Mouse (Mus musculus) forebrain, embryonic 13.5 days (tissue): ENCODE data around the gene Bmp2k. TPM values are rescaled to one million over a fixed set of nuclear protein-coding genes. Genes with fewer than 3 reads are reported as not detected.
A peak's percentile ranks its signal among the peaks of the same experiment; 100 is the strongest.

Experiments used
- ATAC-seq: fragments of 200-750 bp; cut with Nextera tagmentation; 2 replicates; pipeline ENCODE4 v1.8.0; 2017
- H3K27ac ChIP-seq: fragments of 300-500 bp; sonication (generic); 2 replicates; pipeline ENCODE4 v1.5.1; 2015; ENCODE audit warnings: inconsistent platforms, mild to moderate bottlenecking, moderate library complexity
- H3K27me3 ChIP-seq: fragments of 300-500 bp; sonication (generic); 2 replicates; pipeline ENCODE4 v1.6.1; 2015; ENCODE audit warnings: mild to moderate bottlenecking, inconsistent platforms
- H3K36me3 ChIP-seq: fragments of 300-500 bp; sonication (generic); 2 replicates; pipeline ENCODE4 v1.6.1; 2015; ENCODE audit warnings: mild to moderate bottlenecking, inconsistent platforms; ENCODE audit not compliant: poor library complexity, severe bottlenecking
- H3K4me1 ChIP-seq: fragments of 300-500 bp; sonication (generic); 2 replicates; pipeline ENCODE4 v1.6.1; 2015; ENCODE audit warnings: inconsistent platforms
- H3K4me2 ChIP-seq: fragments of 300-500 bp; sonication (generic); 2 replicates; pipeline ENCODE4 v1.6.1; 2015; ENCODE audit warnings: inconsistent platforms, mild to moderate bottlenecking, moderate library complexity
- H3K4me3 ChIP-seq: fragments of 300-500 bp; sonication (generic); 2 replicates; pipeline ENCODE4 v1.5.1; 2015; ENCODE audit warnings: mild to moderate bottlenecking, inconsistent platforms
- H3K9ac ChIP-seq: fragments of 300-500 bp; sonication (generic); 2 replicates; pipeline ENCODE4 v1.6.1; 2015; ENCODE audit warnings: mild to moderate bottlenecking, inconsistent platforms
- H3K9me3 ChIP-seq: fragments of 300-500 bp; sonication (generic); replicated peaks from 2 replicates; pipeline ENCODE4 v1.6.1; 2016; ENCODE audit warnings: inconsistent platforms
- WGBS: fragments of 180-500 bp; shearing (Covaris S2); methylation state at CpG from one replicate; pipeline ENCODE4 v1.1.7; 2015; 5-methylcytosine and 5-hydroxymethylcytosine counted together
- polyA plus RNA-seq: library from polyadenylated mRNA; unstranded; fragments of >200 nt; fragmentation: Nextera tagmentation; extraction: Ambion mirVana; gene quantifications from 2 replicates; pipeline ENCODE4 v1.2.1, GENCODE M21; 2015

Gene Bmp2k
- polyA plus RNA-seq, 1 experiment from 2014 or later: 9.3 TPM

- H3K27me3 ChIP-seq: 0 out of 2 replicates have a peak, but pooled peaks cover 3% of the 10 kb centered on the region
- no peak overlapping the region for H3K27ac ChIP-seq
- ATAC-seq: peak; percentile 82
- no peaks in the 10 kb centered on the region for H3K4me1 ChIP-seq
- H3K9me3 ChIP-seq: no peaks in the 10 kb centered on the region
- H3K9ac ChIP-seq: no peak overlapping the region
- H3K36me3 ChIP-seq: no peaks in the 10 kb centered on the region
- H3K4me2 ChIP-seq: no peak overlapping the region
- WGBS: 48% methylated on average over 21 of the region's 21 CpGs
- no peak overlapping the region for H3K4me3 ChIP-seq
Measured at GRCm38 (mm10) chr5:97128242-97129226, 131.0 kb downstream of the Bmp2k start.

GRCm38 (mm10) chr5:97129589-97129988 is 132.1 kb downstream of the Bmp2k start:
- ATAC-seq: no peak
- no peak overlapping the region for H3K27ac ChIP-seq
- no peaks in the 10 kb centered on the region for H3K4me1 ChIP-seq
- no peaks in the 10 kb centered on the region for H3K36me3 ChIP-seq
- no peaks in the 10 kb centered on the region for H3K9me3 ChIP-seq
- WGBS: 90% methylated on average over 2 of the region's 2 CpGs
- no peak overlapping the region for H3K4me3 ChIP-seq
- no peak overlapping the region for H3K4me2 ChIP-seq
- H3K27me3 ChIP-seq: 0 out of 2 replicates have a peak, but pooled peaks cover 3% of the 10 kb centered on the region
- no peak overlapping the region for H3K9ac ChIP-seq

- no peaks in the 10 kb centered on the region for H3K36me3 ChIP-seq
- H3K4me2 ChIP-seq: no peak overlapping the region
- WGBS: 84% methylated on average over 2 of the region's 2 CpGs
- H3K27me3 ChIP-seq: no peaks in the 10 kb centered on the region
- no peak overlapping the region for H3K4me3 ChIP-seq
- H3K9ac ChIP-seq: no peak overlapping the region
- H3K9me3 ChIP-seq: no peaks in the 10 kb centered on the region
- no peak for ATAC-seq
- H3K4me1 ChIP-seq: no peaks in the 10 kb centered on the region
- H3K27ac ChIP-seq: no peak overlapping the region
Measured at GRCm38 (mm10) chr5:97135331-97135730, 137.8 kb downstream of the Bmp2k start.

Other genes starting within 250 kb of the Bmp2k start
- gene Anxa3, start 204.3 kb upstream of the Bmp2k start, polyA plus RNA-seq: 18.2 and 19.1 TPM in 2 replicates
- gene Paqr3, start 113.9 kb downstream of the Bmp2k start, polyA plus RNA-seq: 17.1 and 19.0 TPM in 2 replicates